Mouse (Mus musculus) adrenal gland, adult 2 months (tissue): ENCODE measurements around the gene Iqschfp. TPM values are rescaled to one million over a fixed set of nuclear protein-coding genes. Genes with fewer than 3 reads are reported as not detected.

Source experiments
- DNase-seq: peaks from one replicate; pipeline ENCODE4 v3.0.0; 2021
- polyA plus RNA-seq: library from polyadenylated mRNA; depleted of rRNA; stranded (reverse); fragments of >200 nt; gene quantifications from 2 replicates; pipeline ENCODE4 v1.2.3, GENCODE M21; 2012
- total RNA-seq, 2 experiments: library from RNA; stranded (reverse); gene quantifications; 2 replicates each; pipeline ENCODE4 v1.2.3; 2021

Iqschfp gene
- total and polyA plus RNA-seq, 3 experiments: not detected

GRCm38 (mm10) chr3:68351461-68351860 is 459.4 kb downstream of the Iqschfp start:
- no peak for DNase-seq

GRCm38 (mm10) chr3:68352961-68353360 is 460.9 kb downstream of the Iqschfp start:
- DNase-seq: no peak

GRCm38 (mm10) chr3:68353492-68353891 is 461.5 kb downstream of the Iqschfp start:
- no peak for DNase-seq

- DNase-seq: no peak
These were observed 464.5 kb downstream of the Iqschfp start for GRCm38 (mm10) chr3:68356516-68356915.

- no peak for DNase-seq
These were observed 476.0 kb downstream of the Iqschfp start for GRCm38 (mm10) chr3:68368029-68368428.

- no peak for DNase-seq
These were observed 480.9 kb downstream of the Iqschfp start for GRCm38 (mm10) chr3:68372925-68373324.

GRCm38 (mm10) chr3:68375100-68375508 is 483.1 kb downstream of the Iqschfp start:
- DNase-seq: no peak

- no peak for DNase-seq
These were observed 485.6 kb downstream of the Iqschfp start for GRCm38 (mm10) chr3:68377452-68378198.

GRCm38 (mm10) chr3:68378799-68379198 is 486.8 kb downstream of the Iqschfp start:
- no peak for DNase-seq

- no peak for DNase-seq
These were observed 487.2 kb downstream of the Iqschfp start for GRCm38 (mm10) chr3:68379242-68379641.

- no peak for DNase-seq
These were observed 491.6 kb downstream of the Iqschfp start for GRCm38 (mm10) chr3:68383672-68384071.

- DNase-seq: no peak
These were observed 493.5 kb downstream of the Iqschfp start for GRCm38 (mm10) chr3:68385544-68385943.

GRCm38 (mm10) chr3:68388023-68388422 is 496.0 kb downstream of the Iqschfp start:
- DNase-seq: no peak

- no peak for DNase-seq
These were observed 501.5 kb downstream of the Iqschfp start for GRCm38 (mm10) chr3:68393578-68393977.

- DNase-seq: no peak
These were observed 506.7 kb downstream of the Iqschfp start for GRCm38 (mm10) chr3:68398691-68399090.

- no peak for DNase-seq
These were observed 508.1 kb downstream of the Iqschfp start for GRCm38 (mm10) chr3:68400121-68400520.

- DNase-seq: no peak
These were observed 511.3 kb downstream of the Iqschfp start for GRCm38 (mm10) chr3:68403343-68403742.

GRCm38 (mm10) chr3:68403783-68404217 is 511.8 kb downstream of the Iqschfp start:
- no peak for DNase-seq

- no peak for DNase-seq
These were observed 513.7 kb downstream of the Iqschfp start for GRCm38 (mm10) chr3:68405724-68406123.

- no peak for DNase-seq
These were observed 520.2 kb downstream of the Iqschfp start for GRCm38 (mm10) chr3:68412262-68412661.

GRCm38 (mm10) chr3:68419792-68420191 is 527.8 kb downstream of the Iqschfp start:
- no peak for DNase-seq

GRCm38 (mm10) chr3:68420927-68421326 is 528.9 kb downstream of the Iqschfp start:
- DNase-seq: no peak

GRCm38 (mm10) chr3:68421849-68422248 is 529.8 kb downstream of the Iqschfp start:
- DNase-seq: no peak

GRCm38 (mm10) chr3:68428081-68428480 is 536.0 kb downstream of the Iqschfp start:
- DNase-seq: no peak
